Mouse (Mus musculus) embryonic facial prominence, embryonic 10.5 days (tissue): Measurements from ENCODE around the gene Wfdc11. TPM values are rescaled to one million over a fixed set of nuclear protein-coding genes. Genes with fewer than 3 reads are reported as not detected.
"Not testable (repeated sequence)": the region's sequence is repeated elsewhere in the genome, so short reads cannot be mapped to it uniquely, and the experiment has no call there.

ENCODE experiments used
- DNase-seq: peaks from one replicate; pipeline ENCODE4 v3.0.0-alpha.2; 2017; ENCODE audit warnings: low spot score
- H3K27ac ChIP-seq: fragments of 300-500 bp; sonication (generic); replicated peaks from 2 replicates; pipeline ENCODE4 v1.5.1; 2016; ENCODE audit warnings: mild to moderate bottlenecking
- H3K27me3 ChIP-seq: fragments of 300-500 bp; sonication (generic); replicated peaks from 2 replicates; pipeline ENCODE4 v1.6.1; 2016; ENCODE audit warnings: low read depth, mild to moderate bottlenecking; ENCODE audit not compliant: poor library complexity, severe bottlenecking
- H3K36me3 ChIP-seq: fragments of 300-500 bp; sonication (generic); replicated peaks from 2 replicates; pipeline ENCODE4 v1.6.1; 2016; ENCODE audit warnings: mild to moderate bottlenecking, moderate library complexity
- H3K4me1 ChIP-seq: fragments of 300-500 bp; sonication (generic); 2 replicates; pipeline ENCODE4 v1.6.1; 2016
- H3K4me3 ChIP-seq: fragments of 300-500 bp; sonication (generic); 2 replicates; pipeline ENCODE4 v1.5.1; 2016; ENCODE audit warnings: mild to moderate bottlenecking, moderate library complexity
- H3K9me3 ChIP-seq: fragments of 300-500 bp; sonication (generic); 2 replicates; pipeline ENCODE4 v1.6.1; 2016; ENCODE audit warnings: mild to moderate bottlenecking
- WGBS: fragments of 180-500 bp; shearing (Covaris S2); methylation state at CpG from one replicate; pipeline ENCODE4 v1.1.7; 2016; 5-methylcytosine and 5-hydroxymethylcytosine counted together
- polyA plus RNA-seq: library from polyadenylated mRNA; unstranded; fragments of >200 nt; fragmentation: Nextera tagmentation; extraction: Ambion mirVana; gene quantifications from 2 replicates; pipeline ENCODE4 v1.2.1, GENCODE M21; 2016

Wfdc11 gene
- polyA plus RNA-seq, 1 experiment from 2014 or later = not detected

DNA sequence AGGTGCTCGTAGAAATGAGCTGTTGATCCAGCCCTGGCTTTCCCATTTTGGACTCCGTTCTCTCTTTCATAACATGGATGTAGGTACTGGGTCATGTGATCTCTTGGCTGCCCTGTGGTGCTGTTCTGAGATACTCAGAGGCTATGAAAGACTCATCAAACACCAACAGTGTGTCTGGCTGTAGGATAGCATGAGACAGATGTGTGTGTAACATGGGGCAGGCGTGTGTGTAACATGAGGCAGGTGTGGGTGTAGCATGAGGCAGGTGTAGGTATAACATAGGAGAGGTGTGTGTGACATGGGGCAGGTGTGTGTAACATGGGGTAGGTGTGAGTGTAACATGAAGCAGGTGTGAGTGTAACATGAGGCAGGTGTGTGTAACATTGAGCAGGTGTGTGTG is 58.5 kb downstream of the Wfdc11 start:
- no peak for DNase-seq
- H3K4me3 ChIP-seq = no peak overlapping the region
- H3K36me3 ChIP-seq = no peaks in the 10 kb centered on the region
- no peak overlapping the region for H3K27ac ChIP-seq
- WGBS = 92% methylated on average over 3 of the region's 3 CpGs
- no peaks in the 10 kb centered on the region for H3K9me3 ChIP-seq
- H3K27me3 ChIP-seq = no peaks in the 10 kb centered on the region
- no peaks in the 10 kb centered on the region for H3K4me1 ChIP-seq

- not testable (repeated sequence) for H3K27ac ChIP-seq, H3K27me3 ChIP-seq, H3K36me3 ChIP-seq, H3K4me3 ChIP-seq, H3K4me1 ChIP-seq, DNase-seq, H3K9me3 ChIP-seq
- WGBS = 65% methylated on average over 8 of the region's 8 CpGs
Measured at GRCm38 (mm10) chr2:164613471-164613870, 60.4 kb downstream of the Wfdc11 start, which contains the start of the genes Wfdc6b and Wfdc8. Wfdc6b (plus strand) TSS chr2:164613522. Wfdc8 (minus strand) TSS chr2:164613626.

Other genes starting within 250 kb of the Wfdc11 start
- gene Sdc4, start 230.2 kb downstream of the Wfdc11 start, polyA plus RNA-seq = 25.5 and 26.0 TPM in 2 replicates
- gene Sys1, start 217.1 kb downstream of the Wfdc11 start, polyA plus RNA-seq = 52.5 and 53.1 TPM in 2 replicates
- 3.1 and 3.2 TPM in 2 replicates for gene Gm20458, start 213.1 kb downstream of the Wfdc11 start, polyA plus RNA-seq
- not detected in 2 replicates for gene Trp53tg5, start 200.4 kb downstream of the Wfdc11 start, polyA plus RNA-seq
- 1.8 TPM in 2 replicates for gene Dbndd2, start 188.0 kb downstream of the Wfdc11 start, polyA plus RNA-seq
- 34.8 and 38.1 TPM in 2 replicates for gene Pigt, start 176.6 kb downstream of the Wfdc11 start, polyA plus RNA-seq
- gene Wfdc2, start 111.7 kb downstream of the Wfdc11 start, polyA plus RNA-seq = 59.8 and 62.7 TPM in 2 replicates
- not detected in 2 replicates for gene Spint3, start 100.6 kb downstream of the Wfdc11 start, polyA plus RNA-seq
- not detected in 2 replicates for gene Wfdc6a, start 88.6 kb downstream of the Wfdc11 start, polyA plus RNA-seq
- gene Eppin, start 80.5 kb downstream of the Wfdc11 start, polyA plus RNA-seq = not detected in 2 replicates
- not detected in 2 replicates for gene Wfdc6b, start 60.6 kb downstream of the Wfdc11 start, polyA plus RNA-seq
- not detected in 2 replicates for gene Wfdc8, start 60.5 kb downstream of the Wfdc11 start, polyA plus RNA-seq
- not detected in 2 replicates for gene Wfdc16, start 35.3 kb downstream of the Wfdc11 start, polyA plus RNA-seq
- gene Wfdc10, start 18.0 kb downstream of the Wfdc11 start, polyA plus RNA-seq = not detected in 2 replicates
- gene Wfdc9, start 17.5 kb downstream of the Wfdc11 start, polyA plus RNA-seq = not detected in 2 replicates
- 0.14 TPM in 1 of 2 replicates, not detected in the other for gene Wfdc13, start 11.0 kb upstream of the Wfdc11 start, polyA plus RNA-seq
- gene Spint4, start 24.4 kb upstream of the Wfdc11 start, polyA plus RNA-seq = not detected in 2 replicates
- not detected in 2 replicates for gene Spint5, start 41.2 kb upstream of the Wfdc11 start, polyA plus RNA-seq
- gene Wfdc3, start 71.8 kb upstream of the Wfdc11 start, polyA plus RNA-seq = 0.87 and 0.95 TPM in 2 replicates
- 85.1 and 88.8 TPM in 2 replicates for gene Dnttip1, start 71.9 kb upstream of the Wfdc11 start, polyA plus RNA-seq
- 571 and 605 TPM in 2 replicates for gene Ube2c, start 95.8 kb upstream of the Wfdc11 start, polyA plus RNA-seq
- not detected in 2 replicates for gene Tnnc2, start 105.9 kb upstream of the Wfdc11 start, polyA plus RNA-seq
- gene Snx21, start 111.7 kb upstream of the Wfdc11 start, polyA plus RNA-seq = 10.7 and 11.9 TPM in 2 replicates
- gene Acot8, start 130.8 kb upstream of the Wfdc11 start, polyA plus RNA-seq = 13.9 and 15.8 TPM in 2 replicates
- gene Zswim3, start 131.0 kb upstream of the Wfdc11 start, polyA plus RNA-seq = 8.5 and 8.6 TPM in 2 replicates
- gene Zswim1, start 148.6 kb upstream of the Wfdc11 start, polyA plus RNA-seq = 24.2 and 27.1 TPM in 2 replicates
- not detected in 2 replicates for gene Spata25, start 154.4 kb upstream of the Wfdc11 start, polyA plus RNA-seq
- 95.8 and 100 TPM in 2 replicates for gene Ctsa, start 158.8 kb upstream of the Wfdc11 start, polyA plus RNA-seq
- gene Neurl2, start 159.4 kb upstream of the Wfdc11 start, polyA plus RNA-seq = 4.8 and 5.4 TPM in 2 replicates
- 36.7 and 40.7 TPM in 2 replicates for gene Pltp, start 183.6 kb upstream of the Wfdc11 start, polyA plus RNA-seq
- gene Pcif1, start 205.2 kb upstream of the Wfdc11 start, polyA plus RNA-seq = 77.2 and 81.2 TPM in 2 replicates
- 17.4 and 18.2 TPM in 2 replicates for gene Zfp335, start 237.7 kb upstream of the Wfdc11 start, polyA plus RNA-seq